Mouse (Mus musculus): ENCODE measurements around the gene Spink4.

DNA sequence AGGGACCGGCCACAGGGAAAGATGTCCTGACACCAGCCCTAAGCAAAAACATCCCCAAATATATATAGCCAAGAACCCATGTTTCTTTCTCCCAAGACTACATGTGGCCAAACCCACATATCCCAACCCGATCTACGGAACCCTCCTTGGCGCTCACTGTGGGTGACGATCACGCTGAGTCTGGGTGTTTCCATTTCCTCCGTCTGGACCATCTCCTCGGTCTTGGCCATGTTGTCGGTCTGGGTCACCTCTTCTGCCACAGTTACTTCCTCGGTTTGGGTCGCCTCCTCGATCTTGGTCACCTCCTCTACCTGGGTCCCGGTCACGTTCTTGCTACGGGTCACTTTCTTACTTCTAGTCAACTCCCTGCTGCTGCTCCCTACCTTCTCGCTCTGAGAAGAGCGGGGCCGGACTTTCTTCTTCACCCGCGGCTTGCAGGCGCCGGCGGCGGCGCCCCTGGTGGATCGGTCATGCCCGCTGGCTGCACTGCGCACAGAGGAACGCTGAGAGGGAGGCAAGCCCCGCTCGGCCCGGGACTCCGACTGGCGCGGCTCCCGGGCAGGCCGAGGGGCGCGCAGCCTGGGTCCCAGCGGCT lies 27.8 kb downstream of the Spink4 start:
- TF ChIP-seq POLR2A (IDR thresholded peaks at IDR 0.05; ENCODE audit: low read depth, low read length) (no peak), CTCF (IDR thresholded peaks at IDR 0.05; ENCODE audit: extremely low read depth, insufficient read depth, insufficient read length, insufficient replicate concordance) (no peak)
